Mouse (Mus musculus) CH12.LX (cell line): ENCODE data around the gene Lrch1.

Source experiments
- CTCF ChIP-seq, 2 experiments: IDR thresholded peaks in 1 of 2; conservative IDR thresholded peaks in 1 of 2; 2 replicates each; pipeline ENCODE4 v1.5.1; 2011 to 2012; ENCODE audit warnings: low read depth in 2 of 2, low read length in 2 of 2, improper control_type of control experiment in 1 of 2, inconsistent platforms in 1 of 2, mild to moderate bottlenecking in 1 of 2, moderate library complexity in 1 of 2
- MAFK ChIP-seq: IDR thresholded peaks from 2 replicates; pipeline ENCODE4 v1.6.1; 2011; ENCODE audit warnings: low read length, improper control_type of control experiment; ENCODE audit not compliant: insufficient replicate concordance
- USF1 ChIP-seq: IDR thresholded peaks from 2 replicates; pipeline ENCODE4 v1.6.1; 2014; ENCODE audit warnings: low read depth, mild to moderate bottlenecking, inconsistent platforms, low read length, improper control_type of control experiment

- TF ChIP-seq CTCF (conservative IDR thresholded peaks at IDR 0.05 in 1 of 2, IDR thresholded peaks at IDR 0.05 in 1 of 2; ENCODE audit: low read depth in 2 of 2, low read length in 2 of 2) (no peak), MAFK (no peak), USF1 (no peak)
Measured at GRCm38 (mm10) chr14:74936557-74937261, 11.0 kb downstream of the Lrch1 start.
